Mouse (Mus musculus) midbrain, embryonic 10.5 days (tissue): ENCODE measurements around the gene Chrnd. TPM values are rescaled to one million over a fixed set of nuclear protein-coding genes. Genes with fewer than 3 reads are reported as not detected.
A peak's percentile ranks its signal among the peaks of the same experiment; 100 is the strongest.

ENCODE experiments used
- DNase-seq: peaks from one replicate; pipeline ENCODE4 v3.0.0-alpha.2; 2017; ENCODE audit warnings: low spot score
- H3K27ac ChIP-seq: fragments of 300-500 bp; sonication (generic); replicated peaks from 2 replicates; pipeline ENCODE4 v1.5.1; 2016; ENCODE audit warnings: mild to moderate bottlenecking
- H3K27me3 ChIP-seq: fragments of 300-500 bp; sonication (generic); 2 replicates; pipeline ENCODE4 v1.6.1; 2016; ENCODE audit warnings: low read depth, mild to moderate bottlenecking; ENCODE audit not compliant: poor library complexity, severe bottlenecking
- H3K36me3 ChIP-seq: fragments of 300-500 bp; sonication (generic); 2 replicates; pipeline ENCODE4 v1.6.1; 2016; ENCODE audit warnings: mild to moderate bottlenecking, moderate library complexity
- H3K4me1 ChIP-seq: fragments of 300-500 bp; sonication (generic); 2 replicates; pipeline ENCODE4 v1.6.1; 2016
- H3K4me3 ChIP-seq: fragments of 300-500 bp; sonication (generic); 2 replicates; pipeline ENCODE4 v1.5.1; 2016; ENCODE audit warnings: mild to moderate bottlenecking, moderate library complexity
- H3K9me3 ChIP-seq: fragments of 300-500 bp; sonication (generic); replicated peaks from 2 replicates; pipeline ENCODE4 v1.6.1; 2016; ENCODE audit warnings: mild to moderate bottlenecking
- WGBS: fragments of 180-500 bp; shearing (Covaris S2); methylation state at CpG from one replicate; pipeline ENCODE4 v1.1.7; 2016; 5-methylcytosine and 5-hydroxymethylcytosine counted together
- polyA plus RNA-seq: library from polyadenylated mRNA; unstranded; fragments of >200 nt; fragmentation: Nextera tagmentation; extraction: Ambion mirVana; gene quantifications from 2 replicates; pipeline ENCODE4 v1.2.1, GENCODE M21; 2016

The Chrnd gene
- polyA plus RNA-seq, 1 experiment from 2014 or later = not detected

GRCm38 (mm10) chr1:87187037-87187355 lies 3.4 kb upstream of the Chrnd start:
- Histone ChIP-seq H3K4me1 (peaks cover 34% of the 10 kb centered on the region), H3K27me3 (peaks cover 85% of the 10 kb centered on the region), H3K9me3 (no peaks in the 10 kb centered on the region), H3K4me3 (peak overlapping the region; percentile 64), H3K36me3 (no peaks in the 10 kb centered on the region), H3K27ac (peak overlapping the region; percentile 70)
- WGBS = under 1% methylated on average over 15 of the region's 15 CpGs
- DNase-seq = peak; percentile 89

DNA sequence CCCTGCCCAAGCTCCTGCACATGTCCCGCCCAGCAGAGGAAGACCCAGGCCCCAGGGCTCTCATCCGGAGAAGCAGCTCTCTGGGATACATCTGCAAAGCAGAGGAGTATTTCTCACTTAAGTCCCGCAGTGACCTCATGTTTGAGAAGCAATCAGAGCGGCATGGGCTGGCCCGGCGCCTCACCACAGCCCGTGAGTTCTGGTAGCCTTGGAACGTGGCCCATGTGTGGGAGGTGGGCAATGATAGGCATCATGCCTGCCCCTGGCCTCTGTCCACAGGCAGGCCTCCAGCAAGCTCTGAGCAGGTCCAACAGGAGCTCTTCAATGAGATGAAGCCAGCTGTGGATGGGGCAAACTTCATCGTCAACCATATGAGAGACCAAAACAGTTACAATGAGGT lies 6.9 kb downstream of the Chrnd start:
- H3K4me3 ChIP-seq = no peak overlapping the region
- WGBS = 89% methylated on average over 9 of the region's 9 CpGs
- H3K27ac ChIP-seq = no peak overlapping the region
- H3K27me3 ChIP-seq = 0 out of 2 replicates have a peak, but pooled peaks cover 5% of the 10 kb centered on the region
- H3K4me1 ChIP-seq = no peaks in the 10 kb centered on the region
- H3K9me3 ChIP-seq = no peaks in the 10 kb centered on the region
- no peak for DNase-seq
- no peaks in the 10 kb centered on the region for H3K36me3 ChIP-seq

- Histone ChIP-seq H3K27me3 (0 out of 2 replicates have a peak, but pooled peaks cover 5% of the 10 kb centered on the region), H3K27ac (no peak overlapping the region), H3K4me1 (no peaks in the 10 kb centered on the region), H3K36me3 (no peaks in the 10 kb centered on the region), H3K4me3 (no peak overlapping the region), H3K9me3 (no peaks in the 10 kb centered on the region)
- DNase-seq = no peak
- 86% methylated on average over 12 of the region's 12 CpGs for WGBS
Observed at GRCm38 (mm10) chr1:87198119-87199065, 8.0 kb downstream of the Chrnd start.

DNA sequence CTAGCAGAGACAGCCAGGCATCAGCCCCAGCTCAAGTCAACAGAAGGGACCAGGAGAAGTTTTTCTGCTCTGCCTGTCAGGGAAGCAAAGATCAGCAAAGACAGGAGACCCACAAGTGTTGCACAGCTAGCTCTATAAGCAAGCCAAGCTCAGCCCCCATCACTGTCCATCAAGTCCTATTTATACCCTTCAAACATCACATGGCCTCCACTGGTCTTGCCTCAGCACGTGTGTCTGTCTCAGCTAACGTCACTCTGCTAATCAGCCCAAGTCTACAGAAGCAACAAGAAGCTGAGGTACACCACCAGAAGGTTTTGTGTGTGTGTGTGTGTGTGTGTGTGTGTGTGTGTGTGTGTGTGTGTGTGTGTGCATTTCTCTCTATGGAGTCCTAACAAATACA lies 10.4 kb downstream of the Chrnd start:
- no peaks in the 10 kb centered on the region for H3K36me3 ChIP-seq
- no peaks in the 10 kb centered on the region for H3K9me3 ChIP-seq
- H3K4me1 ChIP-seq = peaks cover 8% of the 10 kb centered on the region
- DNase-seq = no peak
- H3K27me3 ChIP-seq = peaks cover 19% of the 10 kb centered on the region
- H3K4me3 ChIP-seq = no peak overlapping the region
- no peak overlapping the region for H3K27ac ChIP-seq
- WGBS = 72% methylated on average over 2 of the region's 2 CpGs

DNA sequence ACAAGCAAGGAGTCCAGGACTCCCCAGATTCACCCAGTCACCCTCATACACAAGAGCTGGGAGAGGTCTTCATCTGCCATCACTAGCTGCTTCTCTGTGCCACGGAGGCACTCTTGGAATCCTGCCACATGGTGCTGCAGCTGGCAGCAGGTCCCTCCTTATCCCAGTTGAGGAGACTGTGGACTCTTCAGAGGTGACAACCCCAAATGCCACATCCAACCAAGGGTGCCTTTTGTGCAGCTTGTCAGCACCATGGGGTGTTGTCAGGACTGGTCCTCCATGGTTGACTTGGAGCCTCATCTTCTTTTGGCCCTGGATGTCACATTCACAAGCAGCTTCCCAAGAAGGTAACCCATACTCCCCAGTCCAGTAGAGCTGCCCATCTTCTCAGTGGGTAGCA lies 11.4 kb downstream of the Chrnd start:
- H3K4me1 ChIP-seq = peaks cover 15% of the 10 kb centered on the region

DNA sequence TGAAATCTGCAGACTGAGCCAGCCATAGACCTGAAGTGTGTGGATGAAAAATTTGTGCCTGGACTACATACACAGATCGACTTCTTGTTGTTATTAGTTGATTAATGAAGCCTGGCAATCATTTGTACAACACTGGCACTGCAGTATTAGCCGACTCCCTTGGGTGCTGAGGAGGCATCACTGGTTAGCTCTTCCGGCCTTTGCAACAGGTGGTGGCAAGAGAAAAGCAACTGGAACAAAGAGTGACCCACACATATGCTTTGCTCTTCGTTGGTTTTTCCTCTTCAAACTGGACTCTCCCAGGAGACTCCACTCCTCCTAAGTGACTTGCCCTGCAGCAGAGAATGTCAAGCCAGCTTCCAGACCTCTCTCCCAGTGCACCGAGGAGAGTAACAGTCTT lies 13.4 kb downstream of the Chrnd start:
- Histone ChIP-seq H3K4me1 (peaks cover 15% of the 10 kb centered on the region), H3K4me3 (no peak overlapping the region), H3K27ac (no peak overlapping the region), H3K9me3 (no peaks in the 10 kb centered on the region), H3K27me3 (peaks cover 44% of the 10 kb centered on the region), H3K36me3 (no peaks in the 10 kb centered on the region)
- DNase-seq = no peak
- 82% methylated on average over 5 of the region's 5 CpGs for WGBS

More for the DNA sequence above, 11.4 kb downstream of the Chrnd start:
- WGBS = 72% methylated on average over 1 of the region's 1 CpGs
- no peaks in the 10 kb centered on the region for H3K9me3 ChIP-seq
- DNase-seq = no peak
- H3K36me3 ChIP-seq = no peaks in the 10 kb centered on the region
- H3K27me3 ChIP-seq = peaks cover 30% of the 10 kb centered on the region
- no peak overlapping the region for H3K27ac ChIP-seq
- H3K4me3 ChIP-seq = no peak overlapping the region

DNA sequence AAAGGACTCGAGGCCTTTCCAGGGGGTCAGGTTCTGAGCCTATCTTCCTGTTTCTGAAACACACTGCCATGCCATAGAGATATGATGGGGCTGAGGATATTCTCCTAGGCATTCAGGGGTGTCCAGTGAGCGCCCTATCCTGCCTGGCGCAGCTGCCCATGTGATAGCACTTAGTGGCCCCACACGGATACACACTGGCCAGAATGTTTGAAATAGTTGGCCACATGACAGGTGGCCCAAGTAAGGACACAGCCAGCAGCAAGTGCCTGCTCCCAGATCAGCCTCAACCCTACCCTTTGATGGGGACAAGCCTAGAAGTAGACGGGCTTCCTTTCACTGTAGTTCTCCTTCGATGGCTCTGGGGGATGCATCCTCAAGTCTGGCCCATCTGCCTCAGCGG lies 14.1 kb downstream of the Chrnd start, which contains the start of gene Chrng:
TSS of gene Chrng (plus strand) at position 193 of the 400 bp plus-strand sequence.
- DNase-seq = no peak
- H3K27me3 ChIP-seq = peaks cover 48% of the 10 kb centered on the region
- no peaks in the 10 kb centered on the region for H3K9me3 ChIP-seq
- H3K36me3 ChIP-seq = no peaks in the 10 kb centered on the region
- peaks cover 15% of the 10 kb centered on the region for H3K4me1 ChIP-seq
- H3K4me3 ChIP-seq = no peak within 1 kb of the TSS
- H3K27ac ChIP-seq = no peak within 1 kb of the TSS
- 88% methylated on average over 7 of the region's 7 CpGs for WGBS

DNA sequence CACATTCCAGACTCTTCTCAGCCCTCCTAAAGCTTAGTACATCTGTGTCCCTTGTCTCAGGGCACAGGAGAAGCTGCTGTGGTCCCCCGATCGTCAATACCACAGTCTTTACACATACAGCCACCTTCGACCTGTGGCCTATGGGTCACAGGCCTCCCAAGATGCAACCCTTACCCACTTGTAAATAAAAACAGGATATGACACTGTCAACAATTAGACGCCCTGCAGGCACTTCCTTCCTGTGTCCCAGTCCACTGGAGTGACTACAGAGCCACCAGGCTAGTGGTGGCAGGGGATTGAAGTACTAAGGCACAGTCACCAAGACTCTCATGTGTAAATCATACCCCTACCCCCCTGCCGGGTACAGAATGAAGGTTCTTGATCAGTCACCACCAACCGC lies 14.6 kb downstream of the Chrnd start:
- H3K9me3 ChIP-seq = no peaks in the 10 kb centered on the region
- H3K4me1 ChIP-seq = peaks cover 15% of the 10 kb centered on the region
- WGBS = 67% methylated on average over 6 of the region's 6 CpGs
- H3K27ac ChIP-seq = no peak overlapping the region
- peaks cover 48% of the 10 kb centered on the region for H3K27me3 ChIP-seq
- H3K4me3 ChIP-seq = no peak overlapping the region
- H3K36me3 ChIP-seq = no peaks in the 10 kb centered on the region
- DNase-seq = no peak

DNA sequence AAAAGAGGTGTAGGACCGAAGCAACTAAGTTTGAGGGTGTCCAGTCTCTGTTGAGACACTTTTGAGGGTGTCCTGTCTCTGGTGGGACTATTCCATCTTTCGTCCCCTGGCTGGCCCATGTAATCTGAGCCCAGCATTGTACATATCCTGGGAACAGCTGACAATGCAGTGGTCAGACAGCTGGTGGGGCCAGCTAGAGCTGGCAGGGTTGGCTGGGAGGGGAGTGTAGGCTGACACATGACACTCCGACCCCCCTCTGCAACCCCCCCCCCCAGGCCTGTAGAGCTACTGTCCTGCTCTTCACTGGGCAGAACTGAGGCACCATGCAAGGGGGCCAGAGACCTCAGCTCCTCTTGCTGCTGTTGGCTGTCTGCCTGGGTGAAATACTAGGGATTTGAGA lies 15.1 kb downstream of the Chrnd start:
- Histone ChIP-seq H3K4me3 (no peak overlapping the region), H3K27me3 (peaks cover 48% of the 10 kb centered on the region), H3K36me3 (no peaks in the 10 kb centered on the region), H3K9me3 (no peaks in the 10 kb centered on the region), H3K27ac (no peak overlapping the region), H3K4me1 (peaks cover 15% of the 10 kb centered on the region)
- 39% methylated on average over 3 of the region's 3 CpGs for WGBS
- no peak for DNase-seq

DNA sequence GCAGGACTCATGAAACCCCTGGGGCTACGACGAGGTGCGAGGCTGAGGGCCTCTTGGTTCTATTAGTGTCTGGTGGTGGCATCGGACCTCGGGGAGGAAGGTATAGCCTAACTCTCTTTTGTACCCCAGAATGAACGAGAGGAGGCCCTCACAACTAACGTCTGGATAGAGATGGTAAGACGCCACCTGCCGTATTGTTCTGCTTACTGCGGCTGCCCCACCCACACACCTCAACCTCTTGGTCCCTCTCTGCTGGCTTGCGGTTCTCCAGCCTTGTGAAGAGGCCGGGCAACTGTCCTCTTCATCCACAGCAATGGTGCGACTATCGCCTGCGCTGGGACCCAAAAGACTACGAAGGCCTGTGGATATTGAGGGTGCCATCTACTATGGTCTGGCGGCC lies 15.9 kb downstream of the Chrnd start:
- Histone ChIP-seq H3K9me3 (no peaks in the 10 kb centered on the region), H3K4me3 (no peak overlapping the region), H3K4me1 (peaks cover 15% of the 10 kb centered on the region), H3K36me3 (no peaks in the 10 kb centered on the region), H3K27me3 (peaks cover 48% of the 10 kb centered on the region), H3K27ac (no peak overlapping the region)
- DNase-seq = no peak
- 15% methylated on average over 17 of the region's 17 CpGs for WGBS

DNA sequence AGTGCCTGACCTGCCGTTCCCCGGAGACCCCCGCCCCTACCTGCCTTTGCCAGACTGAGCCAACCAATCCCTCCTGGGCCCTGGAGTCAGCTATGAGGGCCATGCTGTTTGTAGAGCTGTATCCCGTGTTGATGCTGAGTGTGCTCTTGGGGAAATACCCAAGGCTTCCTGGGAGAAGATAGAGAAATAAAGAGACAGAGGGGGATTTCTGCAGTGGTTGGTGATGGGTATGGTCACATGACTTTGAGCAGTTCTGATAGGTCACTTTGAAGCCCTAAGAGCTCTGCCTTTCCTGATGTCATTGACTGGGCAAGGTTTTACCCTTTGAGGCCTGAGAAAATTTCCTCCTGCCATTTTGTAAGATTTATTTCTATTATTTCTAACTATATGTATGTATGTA lies 21.0 kb downstream of the Chrnd start:
- 90% methylated on average over 4 of the region's 4 CpGs for WGBS
- Histone ChIP-seq H3K27me3 (peaks cover 27% of the 10 kb centered on the region), H3K4me3 (no peak overlapping the region), H3K4me1 (peaks cover 26% of the 10 kb centered on the region), H3K36me3 (no peaks in the 10 kb centered on the region), H3K27ac (no peak overlapping the region), H3K9me3 (no peaks in the 10 kb centered on the region)
- DNase-seq = no peak

DNA sequence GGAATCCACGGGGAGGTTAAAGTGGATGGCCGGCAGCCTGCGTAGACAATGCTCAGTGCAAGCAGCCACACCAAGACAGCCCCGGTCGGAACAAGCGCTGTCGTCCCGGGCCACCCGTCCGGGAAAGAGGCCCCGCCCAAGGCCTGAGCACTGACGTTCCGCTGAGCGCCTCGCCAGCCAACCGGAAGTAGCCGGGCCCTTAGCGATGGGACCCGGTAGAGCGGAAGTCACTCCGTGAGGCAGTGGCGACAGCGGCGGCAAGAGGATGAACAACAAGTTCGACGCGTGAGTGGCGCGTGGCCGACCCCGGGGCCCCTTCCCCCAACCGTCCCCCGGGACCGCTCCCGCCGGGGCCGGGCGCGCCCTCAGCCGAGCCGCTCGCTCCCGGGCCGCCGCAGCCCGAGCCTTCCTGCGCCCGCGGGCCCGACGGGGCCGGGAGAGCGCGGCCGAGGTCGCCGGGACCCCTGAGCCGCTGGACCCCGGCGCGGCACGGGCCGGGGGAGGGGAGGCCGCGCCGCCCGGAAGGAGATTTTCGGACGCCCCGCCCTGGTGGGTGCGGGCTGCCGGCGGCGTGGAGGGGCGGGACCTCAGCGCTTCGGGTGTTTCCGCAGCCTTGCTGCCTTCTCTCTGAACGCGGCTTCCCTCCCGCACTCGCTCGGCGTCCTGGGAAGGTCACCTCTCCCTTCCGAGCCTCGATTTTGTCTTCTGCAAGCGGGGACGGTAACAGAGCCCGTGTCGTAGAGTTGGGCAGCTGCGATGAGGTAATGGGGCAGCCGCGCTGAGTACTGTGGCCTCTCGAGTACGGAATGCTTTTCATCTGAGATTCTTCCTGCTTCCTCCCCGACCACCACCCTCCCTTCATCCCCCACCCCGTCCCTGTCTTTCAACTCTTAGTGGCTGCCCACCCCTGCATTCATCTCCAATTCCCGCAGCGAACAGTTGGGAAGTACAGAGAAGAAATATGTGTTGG lies 23.6 kb downstream of the Chrnd start, which contains the start of gene Eif4e2:
TSS of gene Eif4e2 (plus strand) at position 180 of the 970 bp plus-strand sequence.
- WGBS = under 1% methylated on average over 96 of the region's 99 CpGs
- Histone ChIP-seq H3K9me3 (no peaks in the 10 kb centered on the region), H3K27me3 (peaks cover 3% of the 10 kb centered on the region; the same call in 1 of the 2 replicates), H3K36me3 (peaks cover 19% of the 10 kb centered on the region), H3K27ac (peak within 1 kb of the TSS; percentile 99), H3K4me3 (peak within 1 kb of the TSS; percentile 84), H3K4me1 (peaks cover 33% of the 10 kb centered on the region)
- DNase-seq = peak; percentile 97
